Mouse (Mus musculus) limb, embryonic 14.5 days (tissue): ENCODE measurements around the gene Smc2. TPM values are rescaled to one million over a fixed set of nuclear protein-coding genes. Genes with fewer than 3 reads are reported as not detected.

Experiments used
- ATAC-seq: fragments of 200-750 bp; cut with Nextera tagmentation; 2 replicates; pipeline ENCODE4 v1.8.0; 2017; ENCODE audit warnings: low read depth, moderate number of reproducible peaks, moderate TSS enrichment; ENCODE audit not compliant: low FRiP score
- DNase-seq: peaks from one replicate; pipeline ENCODE4 v3.0.0-alpha.2; 2015; ENCODE audit warnings: low spot score
- H3K27ac ChIP-seq: fragments of 300-500 bp; sonication (generic); replicated peaks from 2 replicates; pipeline ENCODE4 v1.5.1; 2014; ENCODE audit warnings: low read depth, mild to moderate bottlenecking, low read length, moderate library complexity, mixed read lengths
- H3K27me3 ChIP-seq: fragments of 300-500 bp; sonication (generic); 2 replicates; pipeline ENCODE4 v1.6.1; 2014; ENCODE audit warnings: low read length, mixed read lengths; ENCODE audit not compliant: control insufficient read depth, insufficient read depth
- H3K36me3 ChIP-seq: fragments of 300-500 bp; sonication (generic); 2 replicates; pipeline ENCODE4 v1.6.1; 2014; ENCODE audit warnings: mild to moderate bottlenecking, low read length, moderate library complexity, mixed read lengths; ENCODE audit not compliant: control insufficient read depth, insufficient read depth
- H3K4me1 ChIP-seq: fragments of 300-500 bp; sonication (generic); 2 replicates; pipeline ENCODE4 v1.6.1; 2014; ENCODE audit warnings: antibody characterized with exemption, low read length, mixed read lengths; ENCODE audit not compliant: control insufficient read depth, insufficient read depth
- H3K4me2 ChIP-seq: fragments of 300-500 bp; sonication (generic); replicated peaks from 2 replicates; pipeline ENCODE4 v1.6.1; 2014; ENCODE audit warnings: low read depth, mild to moderate bottlenecking, low read length, moderate library complexity; ENCODE audit not compliant: severe bottlenecking
- H3K4me3 ChIP-seq: fragments of 300-500 bp; sonication (generic); replicated peaks from 2 replicates; pipeline ENCODE4 v1.5.1; 2014; ENCODE audit warnings: low read length
- H3K9ac ChIP-seq: fragments of 300-500 bp; sonication (generic); 2 replicates; pipeline ENCODE4 v1.6.1; 2014; ENCODE audit warnings: mild to moderate bottlenecking, low read depth, low read length, moderate library complexity; ENCODE audit not compliant: severe bottlenecking
- H3K9me3 ChIP-seq: fragments of 300-500 bp; sonication (generic); 2 replicates; pipeline ENCODE4 v1.6.1; 2016; ENCODE audit warnings: low read length; ENCODE audit not compliant: control insufficient read depth
- POLR2A ChIP-seq: fragments of 200-500 bp; IDR thresholded peaks from 2 replicates; pipeline ENCODE4 v1.8.0; 2012; ENCODE audit warnings: inconsistent platforms, mild to moderate bottlenecking, moderate library complexity, borderline replicate concordance; ENCODE audit not compliant: insufficient read depth, insufficient read length; ENCODE audit errors: extremely low read depth
- whole genome bisulfite sequencing: fragments of 180-500 bp; shearing (Covaris S2); extraction: QIAGEN DNeasy Blood & Tissue Kit; methylation state at CpG from one replicate; pipeline ENCODE4 v1.1.7; 2014; 5-methylcytosine and 5-hydroxymethylcytosine counted together
- polyA plus RNA-seq, 2 experiments: library from polyadenylated mRNA; depleted of rRNA in 1 of 2; stranded (reverse) in 1 of 2; unstranded in 1 of 2; fragments of >200 nt; fragmentation: Nextera tagmentation in 1 of 2; extraction: Ambion mirVana in 1 of 2; gene quantifications; 2 replicates each; pipeline versions ENCODE4 v1.2.1 to v1.2.3; 2012 to 2014

Smc2 gene
- polyA plus RNA-seq, 2 experiments, result 22.9 to 152 TPM

DNA sequence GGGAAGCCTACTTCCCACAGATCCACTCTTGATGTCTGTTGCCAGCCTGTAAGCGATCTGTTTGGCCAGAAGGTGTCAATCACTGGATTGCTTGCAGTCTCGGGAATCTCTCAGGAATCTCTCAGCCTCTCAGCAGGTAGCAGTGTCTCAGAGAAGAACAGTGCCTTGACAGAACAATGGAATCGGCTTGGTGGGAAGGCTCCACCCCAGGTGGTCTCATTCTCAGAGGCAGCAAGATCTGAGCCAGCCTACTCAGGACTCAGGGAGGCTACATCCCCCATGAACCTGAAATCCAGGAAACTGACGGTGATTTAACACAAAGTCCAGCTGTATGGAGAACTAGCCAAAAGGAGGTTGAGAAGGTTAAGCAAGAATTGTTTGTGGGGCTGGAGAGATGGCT is 78.5 kb downstream of the Smc2 start:
- ATAC-seq (no peak), DNase-seq (no peak)
- Histone ChIP-seq H3K9me3 (no peaks in the 10 kb centered on the region), H3K27me3 (no peaks in the 10 kb centered on the region), H3K4me3 (no peak overlapping the region), H3K4me2 (no peak overlapping the region), H3K27ac (no peak overlapping the region), H3K4me1 (no peaks in the 10 kb centered on the region), H3K9ac (no peak overlapping the region), H3K36me3 (no peaks in the 10 kb centered on the region)
- WGBS, result 20% methylated on average over 4 of the region's 4 CpGs
- TF ChIP-seq POLR2A, result no peak

DNA sequence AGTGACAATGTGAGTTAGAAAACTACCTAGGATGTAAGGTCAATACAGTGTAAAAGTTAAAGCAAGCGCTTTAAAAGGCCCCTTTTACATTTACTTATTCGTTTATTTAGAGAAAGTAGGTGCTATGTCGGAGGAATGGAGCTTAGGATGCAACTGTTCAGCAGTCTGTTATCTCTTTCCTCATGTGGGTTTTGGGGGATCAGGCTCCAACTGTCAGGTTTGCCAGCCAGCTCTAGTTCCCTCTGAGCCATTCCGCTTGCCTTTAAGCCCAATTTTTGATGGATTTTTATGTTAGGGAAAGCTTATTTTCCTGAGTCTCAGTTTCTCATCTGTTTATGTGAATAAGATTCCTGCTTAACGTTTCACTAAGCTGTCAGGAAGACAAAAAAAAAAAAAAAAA is 80.3 kb downstream of the Smc2 start:
- TF ChIP-seq POLR2A, result no peak
- WGBS, result 87% methylated on average over 5 of the region's 5 CpGs
- H3K9ac ChIP-seq, result no peak overlapping the region
- H3K27me3 ChIP-seq, result no peaks in the 10 kb centered on the region
- no peak overlapping the region for H3K27ac ChIP-seq
- H3K4me3 ChIP-seq, result no peak overlapping the region
- H3K36me3 ChIP-seq, result no peaks in the 10 kb centered on the region
- DNase-seq (no peak), ATAC-seq (no peak)
- H3K4me2 ChIP-seq, result no peak overlapping the region
- no peaks in the 10 kb centered on the region for H3K9me3 ChIP-seq
- H3K4me1 ChIP-seq, result no peaks in the 10 kb centered on the region

GRCm38 (mm10) chr4:52526464-52526863 is 87.4 kb downstream of the Smc2 start:
- no peaks in the 10 kb centered on the region for H3K27me3 ChIP-seq
- WGBS, result 54% methylated on average over 5 of the region's 5 CpGs

GRCm38 (mm10) chr4:52530636-52531035 is 91.6 kb downstream of the Smc2 start:
- ATAC-seq (no peak), DNase-seq (no peak)
- H3K4me2 ChIP-seq, result no peak overlapping the region
- H3K9ac ChIP-seq, result no peak overlapping the region
- H3K4me1 ChIP-seq, result no peaks in the 10 kb centered on the region
- TF ChIP-seq POLR2A, result no peak
- H3K27ac ChIP-seq, result no peak overlapping the region
- no peaks in the 10 kb centered on the region for H3K36me3 ChIP-seq
- H3K27me3 ChIP-seq, result no peaks in the 10 kb centered on the region
- WGBS, result 62% methylated on average over 2 of the region's 2 CpGs
- no peaks in the 10 kb centered on the region for H3K9me3 ChIP-seq
- no peak overlapping the region for H3K4me3 ChIP-seq

More at GRCm38 (mm10) chr4:52526464-52526863, 87.4 kb downstream of the Smc2 start:
- Histone ChIP-seq H3K36me3 (no peaks in the 10 kb centered on the region), H3K4me3 (no peak overlapping the region), H3K4me1 (no peaks in the 10 kb centered on the region), H3K9me3 (no peaks in the 10 kb centered on the region), H3K4me2 (no peak overlapping the region), H3K27ac (no peak overlapping the region), H3K9ac (no peak overlapping the region)
- DNase-seq, result no peak
- no peak for ATAC-seq
- no peak for TF ChIP-seq POLR2A

Other genes starting within 250 kb of the Smc2 start
- gene Vma21-ps, start 58.0 kb downstream of the Smc2 start, polyA plus RNA-seq (2012; rRNA removed), result 2.4 and 4.4 TPM in 2 replicates
- 1.0 TPM in 1 of 2 replicates, not detected in the other for gene Vma21-ps, start 58.0 kb downstream of the Smc2 start, polyA plus RNA-seq (2014; fragmentation: Nextera tagmentation; extraction: Ambion mirVana)
- gene Toporsl, start 157.0 kb downstream of the Smc2 start, polyA plus RNA-seq (2012; rRNA removed), result not detected in 2 replicates
- gene Toporsl, start 157.0 kb downstream of the Smc2 start, polyA plus RNA-seq (2014; fragmentation: Nextera tagmentation; extraction: Ambion mirVana), result not detected in 2 replicates